Mouse (Mus musculus) midbrain, embryonic 12.5 days (tissue): Measurements from ENCODE around the gene Zfp869. TPM values are rescaled to one million over a fixed set of nuclear protein-coding genes. Genes with fewer than 3 reads are reported as not detected.
"Not testable (repeated sequence)": the region's sequence is repeated elsewhere in the genome, so short reads cannot be mapped to it uniquely, and the experiment has no call there.

Experiments
- ATAC-seq: fragments of 200-750 bp; cut with Nextera tagmentation; 2 replicates; pipeline ENCODE4 v1.8.0; 2017; ENCODE audit warnings: low read depth, moderate TSS enrichment, moderate library complexity; ENCODE audit not compliant: low FRiP score
- H3K27ac ChIP-seq: fragments of 300-500 bp; sonication (generic); replicated peaks from 2 replicates; pipeline ENCODE4 v1.5.1; 2016; ENCODE audit warnings: mild to moderate bottlenecking
- H3K27me3 ChIP-seq: fragments of 300-500 bp; sonication (generic); 2 replicates; pipeline ENCODE4 v1.6.1; 2016; ENCODE audit warnings: mild to moderate bottlenecking
- H3K36me3 ChIP-seq: fragments of 300-500 bp; sonication (generic); 2 replicates; pipeline ENCODE4 v1.6.1; 2016
- H3K4me1 ChIP-seq: fragments of 300-500 bp; sonication (generic); 2 replicates; pipeline ENCODE4 v1.6.1; 2016
- H3K4me2 ChIP-seq: fragments of 300-500 bp; sonication (generic); replicated peaks from 2 replicates; pipeline ENCODE4 v1.6.1; 2016; ENCODE audit warnings: mild to moderate bottlenecking, moderate library complexity
- H3K4me3 ChIP-seq: fragments of 300-500 bp; sonication (generic); 2 replicates; pipeline ENCODE4 v1.5.1; 2016; ENCODE audit warnings: mild to moderate bottlenecking
- H3K9ac ChIP-seq: fragments of 300-500 bp; sonication (generic); replicated peaks from 2 replicates; pipeline ENCODE4 v1.6.1; 2016; ENCODE audit warnings: mild to moderate bottlenecking, moderate library complexity
- H3K9me3 ChIP-seq: fragments of 300-500 bp; sonication (generic); 2 replicates; pipeline ENCODE4 v1.6.1; 2016; ENCODE audit warnings: mild to moderate bottlenecking
- WGBS: fragments of 180-500 bp; shearing (Covaris S2); methylation state at CpG from one replicate; pipeline ENCODE4 v1.1.7; 2016; 5-methylcytosine and 5-hydroxymethylcytosine counted together
- polyA plus RNA-seq: library from polyadenylated mRNA; unstranded; fragments of >200 nt; fragmentation: Nextera tagmentation; extraction: Ambion mirVana; gene quantifications from 2 replicates; pipeline ENCODE4 v1.2.1, GENCODE M21; 2016

Zfp869 gene
- polyA plus RNA-seq: 32.5 and 34.3 TPM in 2 replicates

GRCm38 (mm10) chr8:69710624-69711023 lies at the start of gene Zfp869:
Gene Zfp869, minus strand, starts transcription at chr8:69710724.
- H3K9ac ChIP-seq, H3K27me3 ChIP-seq, H3K4me3 ChIP-seq, H3K27ac ChIP-seq, H3K9me3 ChIP-seq, H3K4me2 ChIP-seq, ATAC-seq: not testable (repeated sequence)
- Histone ChIP-seq H3K36me3 (peaks cover 64% of the 10 kb centered on the region), H3K4me1 (peaks cover 23% of the 10 kb centered on the region)
- WGBS: 98% methylated on average over 10 of the region's 10 CpGs

- H3K4me3 ChIP-seq: no peak overlapping the region
- 95% methylated on average over 5 of the region's 5 CpGs for WGBS
- H3K27ac ChIP-seq: no peak overlapping the region
- no peak overlapping the region for H3K4me2 ChIP-seq
- no peak for ATAC-seq
- H3K9me3 ChIP-seq: no peaks in the 10 kb centered on the region
- H3K27me3 ChIP-seq: no peaks in the 10 kb centered on the region
- H3K9ac ChIP-seq: no peak overlapping the region
- no peaks in the 10 kb centered on the region for H3K4me1 ChIP-seq
- peaks cover 46% of the 10 kb centered on the region for H3K36me3 ChIP-seq
Observed at GRCm38 (mm10) chr8:69758316-69758715, 47.8 kb upstream of the Zfp869 start.

GRCm38 (mm10) chr8:69752437-69752836 lies 41.9 kb upstream of the Zfp869 start:
- no peak overlapping the region for H3K4me2 ChIP-seq
- ATAC-seq: no peak
- peaks cover 23% of the 10 kb centered on the region; the same call in 1 of the 2 replicates for H3K36me3 ChIP-seq
- H3K27ac ChIP-seq: no peak overlapping the region
- peaks cover 6% of the 10 kb centered on the region for H3K4me1 ChIP-seq
- H3K4me3 ChIP-seq: no peak overlapping the region
- no peaks in the 10 kb centered on the region for H3K27me3 ChIP-seq
- no peaks in the 10 kb centered on the region for H3K9me3 ChIP-seq
- WGBS: 97% methylated on average over 2 of the region's 2 CpGs
- H3K9ac ChIP-seq: no peak overlapping the region

- Histone ChIP-seq H3K9ac (peak within 1 kb of the TSS; percentile 82), H3K27me3 (no peaks in the 10 kb centered on the region), H3K4me1 (peaks cover 6% of the 10 kb centered on the region), H3K4me2 (peak within 1 kb of the TSS; percentile 55), H3K9me3 (no peaks in the 10 kb centered on the region), H3K36me3 (0 out of 2 replicates have a peak, but pooled peaks cover 12% of the 10 kb centered on the region), H3K27ac (peak within 1 kb of the TSS; percentile 99), H3K4me3 (peak within 1 kb of the TSS; percentile 76)
- ATAC-seq: peak; percentile 99
- WGBS: 4% methylated on average over 48 of the region's 48 CpGs
Observed at GRCm38 (mm10) chr8:69749544-69750454, 39.3 kb upstream of the Zfp869 start, which contains the start of gene Zfp963. Gene Zfp963, minus strand, starts transcription at chr8:69749970.

GRCm38 (mm10) chr8:69741231-69741630 lies 30.7 kb upstream of the Zfp869 start:
- Histone ChIP-seq H3K9ac (no peak overlapping the region), H3K36me3 (peaks cover 24% of the 10 kb centered on the region), H3K4me3 (no peak overlapping the region), H3K4me1 (no peaks in the 10 kb centered on the region), H3K9me3 (no peaks in the 10 kb centered on the region), H3K27me3 (no peaks in the 10 kb centered on the region), H3K4me2 (no peak overlapping the region), H3K27ac (no peak overlapping the region)
- ATAC-seq: no peak
- WGBS: 77% methylated on average over 2 of the region's 2 CpGs

GRCm38 (mm10) chr8:69740763-69741162 lies 30.2 kb upstream of the Zfp869 start:
- Histone ChIP-seq H3K9ac (no peak overlapping the region), H3K27me3 (no peaks in the 10 kb centered on the region), H3K4me1 (no peaks in the 10 kb centered on the region), H3K36me3 (peaks cover 24% of the 10 kb centered on the region), H3K27ac (no peak overlapping the region), H3K9me3 (no peaks in the 10 kb centered on the region), H3K4me3 (no peak overlapping the region), H3K4me2 (no peak overlapping the region)
- ATAC-seq: no peak
- WGBS: 87% methylated on average over 6 of the region's 6 CpGs

GRCm38 (mm10) chr8:69735495-69735894 lies 25.0 kb upstream of the Zfp869 start:
- 72% methylated on average over 1 of the region's 1 CpGs for WGBS
- Histone ChIP-seq H3K4me1 (no peaks in the 10 kb centered on the region; the same call in 1 of the 2 replicates), H3K27me3 (no peaks in the 10 kb centered on the region), H3K4me3 (no peak overlapping the region), H3K9me3 (no peaks in the 10 kb centered on the region), H3K4me2 (no peak overlapping the region), H3K36me3 (no peaks in the 10 kb centered on the region), H3K27ac (no peak overlapping the region), H3K9ac (no peak overlapping the region)
- ATAC-seq: no peak

GRCm38 (mm10) chr8:69717232-69717580 lies 6.7 kb upstream of the Zfp869 start:
- Histone ChIP-seq H3K27me3 (no peaks in the 10 kb centered on the region), H3K27ac (0 out of 2 replicates have a peak overlapping the region, but pooled peaks have one; percentile 42), H3K4me3 (peak overlapping the region; percentile 74), H3K4me1 (peaks cover 25% of the 10 kb centered on the region), H3K4me2 (peak overlapping the region; percentile 49), H3K36me3 (0 out of 2 replicates have a peak, but pooled peaks cover 10% of the 10 kb centered on the region), H3K9me3 (no peaks in the 10 kb centered on the region), H3K9ac (no peak overlapping the region)
- WGBS: 45% methylated on average over 5 of the region's 5 CpGs
- ATAC-seq: no peak; the same call in 1 of the 2 replicates

GRCm38 (mm10) chr8:69716403-69717231 lies 6.1 kb upstream of the Zfp869 start:
- Histone ChIP-seq H3K9me3 (no peaks in the 10 kb centered on the region), H3K36me3 (0 out of 2 replicates have a peak, but pooled peaks cover 15% of the 10 kb centered on the region), H3K4me2 (peak overlapping the region; percentile 49), H3K27me3 (no peaks in the 10 kb centered on the region), H3K27ac (peak overlapping the region; percentile 99), H3K9ac (peak overlapping the region; percentile 87), H3K4me1 (peaks cover 25% of the 10 kb centered on the region), H3K4me3 (peak overlapping the region; percentile 74)
- peak; percentile 99 for ATAC-seq
- under 1% methylated on average over 47 of the region's 52 CpGs for WGBS

- Histone ChIP-seq H3K9me3 (no peaks in the 10 kb centered on the region), H3K27me3 (no peaks in the 10 kb centered on the region), H3K4me2 (peak overlapping the region; percentile 49), H3K4me3 (peak overlapping the region; percentile 74), H3K27ac (no peak overlapping the region), H3K4me1 (peaks cover 25% of the 10 kb centered on the region), H3K36me3 (0 out of 2 replicates have a peak, but pooled peaks cover 17% of the 10 kb centered on the region), H3K9ac (no peak overlapping the region; the same call in 1 of the 2 replicates)
- 89% methylated on average over 6 of the region's 6 CpGs for WGBS
- ATAC-seq: no peak
Observed at GRCm38 (mm10) chr8:69715366-69715765, 4.8 kb upstream of the Zfp869 start.

GRCm38 (mm10) chr8:69713516-69713915 lies 3.0 kb upstream of the Zfp869 start:
- no peaks in the 10 kb centered on the region for H3K27me3 ChIP-seq
- H3K36me3 ChIP-seq: peaks cover 35% of the 10 kb centered on the region
- H3K9ac ChIP-seq: no peak overlapping the region
- no peaks in the 10 kb centered on the region for H3K9me3 ChIP-seq
- 96% methylated on average over 8 of the region's 8 CpGs for WGBS
- no peak overlapping the region for H3K4me2 ChIP-seq
- H3K27ac ChIP-seq: no peak overlapping the region
- H3K4me1 ChIP-seq: peaks cover 25% of the 10 kb centered on the region
- ATAC-seq: no peak
- no peak overlapping the region for H3K4me3 ChIP-seq
